Mouse (Mus musculus) adrenal gland, adult 2 months (tissue): Measurements from ENCODE around the gene Spdef. TPM values are rescaled to one million over a fixed set of nuclear protein-coding genes. Genes with fewer than 3 reads are reported as not detected.

ENCODE experiments used
- DNase-seq: peaks from one replicate; pipeline ENCODE4 v3.0.0; 2021
- long read RNA-seq: library from polyadenylated mRNA; stranded (forward); transcript quantifications from one replicate; pipeline ENCODE4 v2.0.0, GENCODE M21; 2021
- polyA plus RNA-seq: library from polyadenylated mRNA; depleted of rRNA; stranded (reverse); fragments of >200 nt; gene quantifications from 2 replicates; pipeline ENCODE4 v1.2.3, GENCODE M21; 2012; rRNA removed
- total RNA-seq, 2 experiments: library from RNA; stranded (reverse); gene quantifications; 2 replicates each; pipeline ENCODE4 v1.2.3; 2021

The Spdef gene
- total RNA-seq (under 1 TPM in 1 of 2 experiments, not detected in 1; 0.28 TPM), polyA plus RNA-seq (0.11 and 0.47 TPM in 2 replicates)
- long read RNA-seq: 0 reads

- DNase-seq: no peak
These were observed at the start of gene Spdef for GRCm38 (mm10) chr17:27728770-27729169. Spdef (minus strand) TSS chr17:27728955.

- DNase-seq: no peak
These were observed 49.1 kb upstream of the Spdef start for GRCm38 (mm10) chr17:27777823-27778222.

- no peak for DNase-seq
These were observed 45.4 kb upstream of the Spdef start for GRCm38 (mm10) chr17:27774198-27774597.

- DNase-seq: no peak
These were observed 42.9 kb upstream of the Spdef start for GRCm38 (mm10) chr17:27771616-27772015.

GRCm38 (mm10) chr17:27768817-27769542, 40.2 kb upstream of the Spdef start:
- DNase-seq: peak; percentile 73

- peak; percentile 45 for DNase-seq
These were observed 38.8 kb upstream of the Spdef start for GRCm38 (mm10) chr17:27767543-27767942.

GRCm38 (mm10) chr17:27767120-27767519, 38.4 kb upstream of the Spdef start:
- no peak for DNase-seq

- DNase-seq: no peak
These were observed 36.3 kb upstream of the Spdef start for GRCm38 (mm10) chr17:27765066-27765465.

- no peak for DNase-seq
These were observed 35.7 kb upstream of the Spdef start for GRCm38 (mm10) chr17:27764453-27764852.

- no peak for DNase-seq
These were observed 34.1 kb upstream of the Spdef start for GRCm38 (mm10) chr17:27762884-27763283.

- peak; percentile 62 for DNase-seq
These were observed 33.0 kb upstream of the Spdef start for GRCm38 (mm10) chr17:27761639-27762336.

GRCm38 (mm10) chr17:27760169-27760568, 31.4 kb upstream of the Spdef start:
- DNase-seq: no peak

GRCm38 (mm10) chr17:27751314-27752202, 22.8 kb upstream of the Spdef start:
- peak; percentile 18 for DNase-seq

- no peak for DNase-seq
These were observed 21.7 kb upstream of the Spdef start for GRCm38 (mm10) chr17:27750451-27750942.

- DNase-seq: no peak
These were observed 19.4 kb upstream of the Spdef start for GRCm38 (mm10) chr17:27748123-27748522.

- DNase-seq: no peak
These were observed 17.7 kb upstream of the Spdef start for GRCm38 (mm10) chr17:27746446-27746845.

- peak; percentile 47 for DNase-seq
These were observed 12.2 kb upstream of the Spdef start for GRCm38 (mm10) chr17:27740961-27741360.

GRCm38 (mm10) chr17:27734344-27735073, 5.8 kb upstream of the Spdef start:
- DNase-seq: no peak

GRCm38 (mm10) chr17:27732694-27733093, 3.9 kb upstream of the Spdef start:
- DNase-seq: no peak

- DNase-seq: no peak
These were observed 3.4 kb upstream of the Spdef start for GRCm38 (mm10) chr17:27732152-27732551.

- DNase-seq: no peak
These were observed 2.2 kb downstream of the Spdef start for GRCm38 (mm10) chr17:27726527-27726926.
